In the genomic region with DNA sequence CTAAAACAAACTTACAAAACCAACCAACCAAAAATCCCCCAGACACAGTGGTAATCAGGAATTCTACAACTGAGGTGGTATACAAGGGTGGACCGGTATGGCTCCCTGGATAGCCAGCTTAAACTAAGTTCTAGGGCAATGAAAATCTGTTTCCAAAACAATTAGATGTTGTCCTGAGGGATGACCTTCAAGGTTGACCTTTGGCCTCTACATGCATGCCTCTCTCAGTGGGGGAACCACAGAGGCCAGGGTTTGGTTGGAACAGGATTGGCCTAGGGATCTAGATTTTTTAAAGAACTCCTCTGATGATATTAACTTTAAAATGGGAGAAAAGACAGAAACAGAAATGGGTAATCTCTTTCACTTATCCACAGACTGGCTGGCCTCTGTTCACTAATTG, we compare ENCODE assay signal across 19 mouse cellular contexts.
"Had no signal": no experiment of that assay in that cellular context is flagged by ENCODE, and none has a peak within 500 bp of the region (broad histone marks: within the 10 kb centered on the region; RNA-seq: fewer than 3 reads in every experiment).

No protein-coding gene starts in this region.

- H3K27me3 ChIP-seq: lung, embryonic 15.5 days; midbrain, embryonic 12.5 days; neural tube, embryonic 13.5 days; neural tube, embryonic 15.5 days had no signal

- H3K4me2 ChIP-seq: lung, embryonic 15.5 days; midbrain, embryonic 12.5 days; neural tube, embryonic 13.5 days; neural tube, embryonic 15.5 days had no signal

- H3K4me1 ChIP-seq: lung, embryonic 15.5 days; midbrain, embryonic 12.5 days; neural tube, embryonic 13.5 days; neural tube, embryonic 15.5 days had no signal

- H3K27ac ChIP-seq: lung, embryonic 15.5 days; midbrain, embryonic 10.5 days; midbrain, embryonic 12.5 days; neural tube, embryonic 13.5 days; neural tube, embryonic 15.5 days had no signal

- DNase-seq: lung, adult 2 months; lung, postnatal 10 days; lung, postnatal 4 days; midbrain, embryonic 14.5 days; retina, postnatal 1 day; right cerebral cortex, adult 18-20 months; right cerebral cortex, postnatal 25 days; right cerebral cortex, postnatal 4 days; spleen, adult 18-20 months; thymus, adult 18-20 months; thymus, postnatal 14 days; thymus, postnatal 36 days had no signal

- H3K36me3 ChIP-seq: lung, embryonic 15.5 days; midbrain, embryonic 10.5 days; midbrain, embryonic 12.5 days; neural tube, embryonic 13.5 days; neural tube, embryonic 15.5 days had no signal

- H3K4me3 ChIP-seq: lung, embryonic 15.5 days; midbrain, embryonic 10.5 days; midbrain, embryonic 12.5 days; myocyte; neural tube, embryonic 13.5 days; neural tube, embryonic 15.5 days had no signal

- ATAC-seq: midbrain, embryonic 16.5 days had no signal

- H3K9me3 ChIP-seq: lung, embryonic 15.5 days; midbrain, embryonic 10.5 days; midbrain, embryonic 12.5 days; neural tube, embryonic 13.5 days; neural tube, embryonic 15.5 days had no signal

- H3K9ac ChIP-seq: lung, embryonic 15.5 days; midbrain, embryonic 12.5 days; neural tube, embryonic 13.5 days; neural tube, embryonic 15.5 days had no signal
